Mouse (Mus musculus) thymus, adult 18-20 months (tissue): ENCODE measurements around the gene Cyp2d11.
"Not testable (repeated sequence)": the region's sequence is repeated elsewhere in the genome, so short reads cannot be mapped to it uniquely, and the experiment has no call there.

ENCODE experiments used
- DNase-seq, 2 experiments: peaks; one replicate each; pipeline ENCODE4 v3.0.0; 2022; ENCODE audit warnings: mixed read lengths in 2 of 2

Gene Cyp2d11

DNA sequence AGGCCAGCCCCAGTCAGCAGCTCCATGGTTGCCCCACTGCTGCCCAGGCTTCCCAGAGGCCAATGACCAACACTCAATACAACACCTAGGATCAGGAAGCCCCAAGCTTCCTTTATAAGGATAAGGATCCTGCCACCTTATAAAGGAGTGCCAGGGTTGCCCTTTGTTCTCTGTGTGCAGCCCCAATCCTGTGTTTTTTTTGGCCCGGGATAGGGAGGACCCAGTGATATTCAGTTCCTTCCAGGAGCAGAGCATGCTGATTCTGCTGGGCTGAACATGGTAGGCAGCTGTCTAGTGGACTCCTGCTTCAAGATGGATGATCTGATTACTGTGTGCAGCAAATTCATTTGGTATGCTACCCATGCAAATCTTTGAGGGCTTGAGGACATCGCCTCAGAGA lies at the start of gene Cyp2d11:
Cyp2d11 (minus strand) TSS at position 101 of the 400 bp plus-strand sequence.
- not testable (repeated sequence) for DNase-seq

DNA sequence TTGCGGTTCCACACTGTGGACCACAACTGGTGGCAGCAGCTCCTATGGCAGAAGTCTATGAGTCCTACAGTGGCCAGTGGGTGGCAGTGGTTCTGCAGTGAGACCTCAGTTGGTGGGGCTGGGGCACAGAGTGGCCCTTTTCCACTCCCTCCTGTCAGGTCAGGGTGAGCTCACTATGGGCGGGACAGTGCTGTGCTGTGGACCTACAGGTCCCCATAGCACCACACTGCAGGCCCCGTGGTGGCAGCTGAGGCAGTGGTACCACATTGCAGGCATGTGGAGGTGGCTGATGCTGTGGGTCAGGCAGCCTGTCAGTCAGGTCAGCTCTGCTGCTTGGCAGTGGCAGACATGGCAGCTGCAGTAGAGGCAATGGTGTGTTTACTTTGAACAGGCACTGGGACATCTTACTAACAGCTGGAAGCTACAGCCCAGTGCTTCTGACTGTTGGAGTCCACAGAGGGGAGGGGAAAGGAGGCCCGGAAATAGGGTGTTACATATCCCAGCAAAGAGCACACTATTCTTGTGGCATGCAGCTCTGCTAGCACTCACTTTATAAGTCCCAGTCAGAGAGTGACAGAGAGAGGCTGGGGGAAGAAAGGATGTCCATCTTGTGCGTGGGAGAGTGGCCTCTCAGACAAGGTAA lies 44.3 kb upstream of the Cyp2d11 start:
- no peak for DNase-seq

DNA sequence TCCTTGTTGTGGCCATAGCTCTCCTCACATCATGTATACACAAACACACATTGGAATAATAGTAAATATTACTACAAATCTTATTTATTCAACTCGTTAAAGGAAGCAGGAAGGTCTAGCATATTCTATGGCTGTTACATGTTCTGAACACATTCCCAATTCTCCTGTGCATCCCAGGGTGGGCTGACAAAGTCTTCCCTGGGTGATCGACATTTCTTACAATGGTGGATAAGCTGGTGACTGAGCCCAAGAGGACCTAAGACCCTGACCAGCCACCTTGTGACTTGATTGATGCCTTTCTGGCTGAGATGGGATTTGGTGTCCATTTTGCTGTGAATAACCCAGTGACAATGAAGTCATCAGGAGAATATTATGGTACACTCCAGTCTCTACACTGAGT lies 41.8 kb upstream of the Cyp2d11 start:
- no peak for DNase-seq

DNA sequence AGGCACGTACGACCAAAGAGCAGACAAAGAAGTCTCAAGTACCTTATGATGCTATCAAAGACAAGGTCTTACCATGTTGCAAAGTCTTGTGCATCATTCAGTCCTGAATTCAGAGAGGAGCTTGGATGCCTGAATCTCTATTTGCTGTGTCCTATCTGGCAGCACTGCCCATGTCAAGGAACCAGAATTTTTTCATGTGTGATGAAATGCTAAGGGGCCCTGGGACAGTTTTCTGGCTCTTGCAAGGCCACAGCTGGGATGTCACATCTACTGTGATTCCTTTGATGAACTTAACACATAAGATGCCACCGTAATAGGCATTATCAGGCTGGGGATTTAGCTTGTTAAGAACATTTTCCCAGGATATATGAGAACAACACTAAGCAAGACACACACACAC lies 41.2 kb upstream of the Cyp2d11 start:
- no peak for DNase-seq

DNA sequence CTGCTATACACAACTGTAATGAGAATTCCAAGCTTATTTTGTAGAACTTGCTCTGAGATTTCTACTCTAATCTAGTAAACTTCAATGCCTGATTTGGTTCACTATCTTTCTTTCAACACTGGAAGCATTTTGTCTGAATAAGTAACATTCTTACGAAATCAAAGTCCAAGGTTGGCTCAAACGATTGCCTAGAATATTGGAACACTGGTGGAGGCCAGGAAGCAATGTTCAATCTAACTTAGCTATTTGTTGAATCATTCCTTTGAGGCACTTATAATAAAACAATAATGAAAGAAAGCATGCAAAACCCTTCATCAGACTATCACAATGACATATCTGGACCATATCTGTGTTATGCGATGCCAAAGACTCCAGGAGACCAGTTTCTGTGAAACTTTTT lies 40.7 kb upstream of the Cyp2d11 start:
- DNase-seq = no peak

DNA sequence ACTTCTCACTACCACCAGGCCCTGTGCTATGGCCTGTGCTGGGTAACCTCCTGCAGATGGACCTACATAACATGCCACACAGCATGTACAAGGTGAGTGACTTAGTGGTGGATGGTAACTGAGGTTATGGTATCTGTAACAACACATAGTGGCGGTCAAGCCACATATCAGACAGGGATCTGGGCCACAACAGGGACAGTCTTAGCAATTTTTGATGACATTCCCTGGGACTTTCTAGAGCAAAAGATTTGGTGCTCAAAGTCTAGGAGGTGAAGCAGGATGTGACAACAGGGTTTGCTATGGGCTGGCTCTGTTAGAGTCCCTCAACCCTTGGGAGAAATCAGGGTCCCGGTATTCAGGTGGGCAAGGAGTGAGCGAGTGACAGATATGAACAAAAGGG lies 39.8 kb upstream of the Cyp2d11 start:
- DNase-seq = no peak

DNA sequence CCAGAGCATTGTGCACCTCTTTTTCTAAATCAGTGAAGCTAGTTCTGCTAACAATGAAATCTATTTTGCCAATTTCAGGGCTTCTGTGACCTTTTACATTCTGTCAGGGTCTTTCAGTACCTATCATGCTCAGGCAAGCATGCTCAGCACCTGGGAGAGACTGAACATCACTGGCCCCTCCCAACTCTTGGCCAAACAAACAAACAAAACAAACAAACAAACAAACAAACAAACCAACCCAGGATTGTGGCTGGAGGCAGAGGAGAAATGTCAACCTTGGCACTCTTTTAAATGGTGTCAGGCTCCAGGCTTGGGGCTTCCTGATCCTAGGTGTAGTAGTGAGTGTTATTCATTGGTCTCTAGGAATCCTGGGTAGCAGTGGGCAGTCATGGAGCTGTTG lies 39.3 kb upstream of the Cyp2d11 start, which contains the start of gene Cyp2d9:
Cyp2d9 (plus strand) TSS at position 301 of the 400 bp plus-strand sequence.
- DNase-seq = no peak

DNA sequence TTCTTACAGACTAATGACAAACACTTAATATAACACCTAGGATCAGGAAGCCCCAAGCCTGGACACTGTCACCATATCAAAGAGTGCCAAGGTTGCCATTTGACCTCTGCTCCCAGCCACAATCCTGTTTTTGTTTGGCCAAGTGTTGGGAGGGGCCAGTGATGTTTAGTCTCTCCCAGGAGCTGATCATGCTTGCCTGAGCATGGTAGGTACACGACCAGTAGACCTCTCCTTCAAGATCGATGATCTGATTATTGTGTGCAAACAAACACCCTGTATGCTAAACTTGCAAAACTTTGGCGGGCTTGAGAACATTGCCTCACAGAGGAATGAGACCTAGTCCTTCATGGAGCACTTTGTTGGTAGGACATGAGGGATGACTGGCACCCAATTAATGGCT lies 29.6 kb upstream of the Cyp2d11 start:
- DNase-seq = no peak

DNA sequence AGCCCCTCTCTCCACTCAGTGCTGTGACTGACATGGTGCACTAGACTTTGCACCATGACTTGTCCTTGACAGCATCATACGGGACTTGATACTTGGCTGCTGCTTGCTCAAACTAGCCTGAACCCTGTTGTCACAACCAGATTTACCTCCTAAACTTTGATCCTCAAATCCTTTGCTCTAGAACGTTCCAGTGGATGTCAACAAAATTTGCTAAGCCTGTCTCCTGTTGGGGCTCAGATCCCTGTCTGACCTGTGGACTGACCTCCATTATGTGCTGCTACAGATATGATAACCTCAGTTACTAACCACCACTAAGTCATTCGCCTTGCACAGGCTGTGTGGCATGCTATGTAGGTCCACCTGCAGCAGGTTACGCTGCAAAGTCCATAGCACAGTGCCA lies 29.1 kb upstream of the Cyp2d11 start:
- no peak for DNase-seq

DNA sequence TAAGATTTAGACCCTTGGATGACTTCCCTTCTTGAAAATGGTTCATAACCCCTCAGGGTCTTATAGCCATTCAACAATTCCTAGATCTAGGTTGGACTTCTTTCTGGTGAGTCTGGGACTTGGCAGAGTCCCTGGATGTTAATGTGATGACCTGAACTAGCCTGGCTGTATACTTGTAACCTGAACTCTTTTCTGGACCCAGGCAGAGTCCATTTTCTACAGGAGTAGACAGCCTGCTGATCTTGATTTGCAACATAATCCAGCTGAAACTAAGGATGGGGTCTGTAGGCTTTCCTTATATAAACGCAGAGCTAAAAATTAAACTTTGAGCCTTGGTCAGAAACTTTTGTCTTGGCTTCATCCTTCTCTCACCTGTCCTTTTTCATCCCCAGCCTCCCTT lies 24.8 kb upstream of the Cyp2d11 start:
- no peak for DNase-seq

DNA sequence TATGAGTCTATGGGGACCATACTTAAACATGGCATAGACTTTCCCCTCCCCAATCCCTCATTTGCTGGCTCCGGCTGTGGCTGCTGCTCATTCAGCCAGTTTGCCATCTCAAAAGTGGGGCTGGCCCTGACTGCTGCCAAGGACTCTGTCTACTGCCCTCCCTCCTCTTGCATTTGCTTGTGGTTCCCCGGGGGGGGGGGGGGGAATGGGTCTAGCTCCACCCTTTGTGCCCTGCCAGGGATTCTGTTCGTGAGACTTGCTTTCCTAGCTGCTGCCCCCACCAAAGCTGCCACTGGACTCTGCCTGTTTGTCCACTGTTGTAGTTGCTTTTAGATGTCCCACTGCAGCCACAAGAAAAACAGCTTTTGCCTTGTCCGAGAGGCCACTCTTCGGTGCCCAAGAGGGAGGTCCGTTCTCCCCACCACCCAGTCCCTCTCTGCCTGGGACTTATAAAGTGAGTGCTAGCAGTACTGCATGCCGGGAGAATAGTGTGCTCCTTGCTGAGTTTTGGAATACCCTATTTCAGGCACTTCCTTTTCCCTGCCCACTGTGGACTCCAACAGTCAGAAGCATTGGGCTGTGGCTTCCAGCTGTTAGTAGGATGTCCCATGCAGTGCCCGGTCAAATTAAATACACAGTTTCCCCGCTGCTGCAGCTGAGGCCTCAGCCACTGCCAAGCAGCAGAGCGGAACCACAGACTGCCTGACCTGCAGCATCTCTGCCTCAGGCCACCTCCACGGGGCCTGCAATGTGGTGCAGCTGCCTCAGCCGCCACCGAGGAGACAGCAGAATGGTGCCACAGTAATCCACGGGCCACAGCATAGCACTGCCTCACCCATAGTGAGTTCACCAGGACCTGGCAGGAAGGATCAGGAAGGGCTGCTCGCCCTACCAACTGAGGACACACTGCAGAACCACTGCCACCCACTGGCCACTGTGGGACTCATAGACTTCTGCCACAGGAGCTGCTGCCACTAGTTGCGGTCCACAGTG lies 23.3 kb upstream of the Cyp2d11 start:
- peak; percentile 51 to 55 for DNase-seq

DNA sequence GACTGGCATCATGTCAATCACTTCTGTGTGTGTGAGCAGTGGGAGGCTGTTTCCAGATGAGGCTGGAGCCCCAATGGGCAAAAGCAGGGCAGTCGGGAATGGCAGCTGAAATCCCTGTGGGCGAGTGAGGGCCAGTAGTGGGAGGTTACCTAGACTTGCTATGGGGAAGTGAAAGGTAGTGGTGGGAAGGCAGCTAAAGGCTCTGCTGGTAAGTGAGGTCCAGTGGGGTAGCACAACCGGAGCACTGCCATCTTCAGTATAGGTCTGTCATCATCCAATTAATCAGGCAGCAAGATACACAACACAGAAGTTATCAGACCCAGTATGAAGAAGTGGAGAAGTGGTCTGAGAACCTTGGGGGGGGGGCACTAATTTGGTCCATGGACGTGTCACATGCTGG lies 13.7 kb upstream of the Cyp2d11 start:
- DNase-seq = no peak

DNA sequence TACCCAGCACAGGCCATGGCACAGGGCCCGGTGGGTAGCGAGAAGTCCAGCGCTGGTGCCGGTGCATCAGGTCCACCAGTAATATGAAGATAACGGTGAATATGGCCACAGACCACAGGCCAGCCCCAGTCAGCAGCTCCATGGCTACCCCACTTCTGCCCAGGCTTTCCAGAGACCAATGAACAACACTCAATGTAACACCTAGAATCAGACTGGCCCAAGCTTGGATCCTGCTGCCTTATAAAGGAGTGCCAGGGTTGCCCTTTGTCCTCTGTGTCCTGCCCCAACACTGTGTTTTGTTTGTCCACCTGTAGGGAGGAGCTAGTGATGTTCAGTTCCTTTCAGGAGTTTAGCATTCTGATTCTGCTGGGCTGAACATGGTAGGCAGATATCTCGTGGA lies 13.2 kb upstream of the Cyp2d11 start, which contains the start of gene Cyp2d10:
Cyp2d10 (minus strand) TSS at position 215 of the 400 bp plus-strand sequence.
- DNase-seq = no peak

DNA sequence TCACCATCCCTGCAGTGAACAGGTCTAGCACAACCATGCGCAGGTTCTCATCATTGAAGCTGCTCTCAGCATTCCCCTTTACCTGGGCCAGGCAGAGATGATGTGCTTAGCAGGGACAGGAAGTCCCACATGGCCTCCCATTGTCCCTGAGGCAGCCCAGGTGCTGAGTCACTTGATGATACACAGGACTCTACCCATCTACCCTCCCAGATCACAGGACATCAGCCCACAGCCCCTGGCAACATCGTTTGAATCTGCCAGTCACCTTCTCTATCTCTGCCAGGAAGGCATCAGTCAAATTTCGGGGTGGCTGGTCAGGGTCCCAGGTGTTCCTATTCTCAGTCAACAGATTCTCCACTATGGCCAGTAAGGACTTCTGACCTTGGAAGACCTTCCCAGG lies 10.3 kb upstream of the Cyp2d11 start:
- no peak for DNase-seq

DNA sequence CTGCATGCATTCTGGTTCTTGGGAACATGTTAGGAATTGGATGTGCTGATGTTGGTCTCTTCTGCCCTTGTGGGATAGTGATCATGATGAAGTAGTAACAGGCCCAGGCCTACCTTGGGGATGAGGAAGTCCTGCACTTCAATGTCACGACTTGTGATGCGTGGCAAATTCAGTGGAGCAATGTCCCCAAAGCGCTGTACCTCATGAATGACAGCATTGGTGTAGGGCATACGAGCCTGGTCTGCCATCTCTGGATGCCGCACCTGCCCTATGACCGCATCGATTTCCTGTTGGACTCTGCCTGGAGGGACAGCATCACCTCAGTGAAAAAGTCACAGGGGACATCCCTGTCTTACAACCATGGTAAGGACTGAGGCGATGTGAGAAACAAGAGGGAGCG lies 9.8 kb upstream of the Cyp2d11 start:
- no peak for DNase-seq

DNA sequence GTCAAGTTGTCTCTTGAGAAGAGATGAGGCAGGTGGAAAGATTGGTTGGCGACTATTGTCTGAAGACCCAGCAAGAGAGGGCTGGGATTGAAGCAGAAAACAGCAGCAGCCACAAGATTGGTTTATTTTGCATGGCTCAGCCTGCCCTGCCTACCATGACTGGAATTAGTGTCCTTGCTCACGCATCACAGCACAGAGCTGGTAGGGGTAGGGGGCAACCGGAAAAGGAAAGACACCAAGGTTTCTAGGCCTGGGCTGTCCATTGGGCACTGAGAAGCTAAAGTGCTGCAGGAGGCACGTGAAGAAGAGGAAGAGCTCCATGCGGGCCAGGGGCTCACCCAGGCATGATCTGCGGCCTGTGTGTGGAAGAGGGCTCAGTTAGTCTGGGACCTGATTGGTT lies 8.9 kb upstream of the Cyp2d11 start:
- no peak for DNase-seq

DNA sequence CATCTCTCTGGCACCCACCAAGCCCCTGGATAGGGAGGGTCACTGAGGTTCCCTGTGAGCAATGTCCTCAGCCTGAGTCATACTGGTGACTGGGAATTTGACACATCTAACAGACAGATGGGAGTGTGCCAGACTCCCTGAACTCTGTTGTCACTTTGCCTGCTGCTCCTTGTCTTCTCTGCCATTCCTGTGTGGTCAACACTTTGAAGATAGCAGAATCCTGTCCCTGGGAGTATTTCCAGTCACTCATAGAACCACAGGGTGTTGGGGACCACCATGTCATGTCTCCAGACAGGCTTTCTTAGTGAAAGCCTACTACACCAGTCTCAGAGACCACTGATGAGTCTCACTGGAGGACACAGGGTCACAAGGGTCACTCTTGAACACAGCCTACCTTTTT lies 8.3 kb upstream of the Cyp2d11 start:
- DNase-seq = no peak

DNA sequence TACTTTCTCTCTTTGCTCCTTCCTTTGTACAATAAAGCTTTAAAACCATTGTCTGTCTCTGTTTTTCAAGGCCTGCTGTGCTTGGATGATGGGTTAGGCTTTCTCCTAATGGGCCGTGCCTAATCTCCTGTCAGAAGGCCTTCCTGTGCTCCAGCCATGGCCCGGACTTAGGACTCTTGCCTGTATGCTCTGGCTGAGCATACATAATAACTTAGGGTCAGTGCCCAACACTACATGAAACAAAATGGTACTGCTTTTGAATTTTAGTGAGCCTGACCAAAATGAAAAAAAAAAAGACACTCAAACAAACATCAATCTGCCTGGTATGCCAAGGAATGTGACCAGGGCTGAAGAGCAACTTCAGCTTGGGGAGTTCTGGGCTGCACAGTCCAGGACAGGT lies 7.7 kb upstream of the Cyp2d11 start:
- DNase-seq = no peak

DNA sequence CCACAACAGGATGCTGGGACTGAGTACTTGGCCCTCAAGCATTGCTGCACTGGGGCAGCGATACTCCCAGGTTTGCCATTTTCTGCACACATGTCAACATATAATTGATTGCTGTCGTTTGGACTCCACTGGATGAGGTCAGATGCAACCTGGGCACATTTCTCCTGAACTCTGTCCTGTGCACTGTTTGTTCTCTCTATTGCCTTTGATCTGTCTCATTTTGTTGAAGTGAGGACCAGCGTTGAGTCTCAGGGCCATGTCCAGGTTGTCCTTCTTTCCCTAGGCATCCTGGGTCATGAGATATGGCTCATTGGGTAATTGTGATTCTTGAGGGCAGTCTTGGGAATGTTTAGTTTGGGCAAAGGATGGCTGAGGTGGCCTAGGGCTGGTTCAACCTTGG lies 2.1 kb upstream of the Cyp2d11 start:
- DNase-seq = not testable (repeated sequence)

DNA sequence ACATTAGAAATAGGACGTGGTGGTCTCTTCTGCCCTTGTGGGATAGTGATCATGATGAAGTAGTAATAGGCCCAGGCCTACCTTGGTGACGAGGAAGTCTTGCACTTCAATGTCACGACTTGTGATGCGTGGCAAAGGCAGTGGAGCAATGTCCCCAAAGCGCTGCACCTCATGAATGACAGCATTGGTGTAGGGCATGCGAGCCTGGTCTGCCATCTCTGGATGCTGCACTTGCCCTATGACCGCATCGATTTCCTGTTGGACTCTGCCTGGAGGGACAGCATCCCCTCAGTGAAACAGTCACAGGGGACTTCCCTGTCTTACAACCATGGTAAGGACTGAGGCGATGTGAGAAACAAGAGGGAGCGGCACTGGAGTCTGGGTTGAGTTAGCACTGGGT lies 3.9 kb downstream of the Cyp2d11 start:
- DNase-seq = not testable (repeated sequence)

DNA sequence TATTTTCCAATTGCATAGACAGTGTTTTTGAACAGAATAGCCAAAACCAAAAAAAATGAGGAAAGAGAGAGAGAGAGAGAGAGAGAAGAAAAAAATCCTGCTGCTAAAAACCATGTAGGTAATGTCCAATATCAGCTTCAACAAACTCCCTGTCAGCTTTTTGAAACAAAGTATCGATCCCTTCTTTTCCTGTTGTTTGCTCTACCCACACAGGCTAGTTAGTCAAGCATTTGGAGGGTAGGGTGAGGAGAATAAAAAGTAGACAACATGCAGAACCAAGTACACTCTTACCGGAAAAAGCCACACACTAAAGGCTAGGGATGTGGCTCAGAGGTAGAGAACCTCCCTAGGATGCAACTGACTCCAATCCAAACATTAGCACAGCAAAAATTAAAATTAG lies 8.1 kb downstream of the Cyp2d11 start:
- no peak for DNase-seq

DNA sequence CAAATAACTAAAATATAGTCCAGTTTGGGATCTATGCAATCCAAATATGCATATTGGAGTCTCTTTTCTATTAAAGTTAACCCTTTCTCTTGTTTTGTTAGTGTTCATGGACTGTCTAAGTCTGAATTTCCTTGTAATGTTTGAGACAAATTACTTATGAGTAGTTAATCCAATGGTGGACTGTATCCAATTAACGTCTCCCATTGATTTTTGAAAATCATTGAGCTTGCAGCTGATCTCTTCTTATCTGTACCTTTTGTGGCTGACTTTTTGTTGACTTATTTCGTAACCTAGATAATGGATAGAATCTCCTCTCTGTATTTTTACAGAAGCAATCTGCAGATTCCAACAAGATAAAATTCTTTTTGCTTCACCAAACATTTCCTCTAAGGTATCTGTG lies 11.4 kb downstream of the Cyp2d11 start:
- no peak for DNase-seq

DNA sequence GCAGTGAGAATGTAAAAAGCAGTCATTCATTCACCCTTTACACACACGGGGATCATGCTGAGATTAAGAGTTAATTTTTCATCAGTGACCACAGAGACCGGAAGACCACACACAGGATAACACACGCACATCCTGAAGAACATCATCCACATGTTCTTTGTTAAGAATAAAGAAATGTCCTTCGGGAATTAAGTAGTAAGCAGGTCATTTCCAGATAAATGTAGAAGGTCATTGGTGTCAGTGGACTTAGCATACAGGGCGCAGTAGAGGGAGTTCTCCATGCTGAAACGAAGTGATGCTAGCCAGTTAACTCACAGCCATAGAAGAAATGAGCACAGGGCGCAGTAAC lies 13.1 kb downstream of the Cyp2d11 start:
- DNase-seq = no peak
